Mouse (Mus musculus) pancreas, adult 10 weeks (tissue): ENCODE data around the gene Vmn2r19. TPM values are rescaled to one million over a fixed set of nuclear protein-coding genes. Genes with fewer than 3 reads are reported as not detected.

Experiments
- polyA plus RNA-seq: library from polyadenylated mRNA; stranded (reverse); fragments of 350-450 nt; fragmentation: Illumina TruSeq; extraction: RNeasy Lipid Tissue Mini Kit (QIAGEN cat#74804); gene quantifications from one replicate; pipeline ENCODE4 v1.2.3, GENCODE M21; 2015; ENCODE audit warnings: low read depth, low replicate concordance; ENCODE audit not compliant: insufficient read depth

Gene Vmn2r19
- not detected for polyA plus RNA-seq

GRCm38 (mm10) chr6:123308033-123308432 lies at the start of gene Vmn2r19:
Vmn2r19 (plus strand) TSS chr6:123308333.

DNA sequence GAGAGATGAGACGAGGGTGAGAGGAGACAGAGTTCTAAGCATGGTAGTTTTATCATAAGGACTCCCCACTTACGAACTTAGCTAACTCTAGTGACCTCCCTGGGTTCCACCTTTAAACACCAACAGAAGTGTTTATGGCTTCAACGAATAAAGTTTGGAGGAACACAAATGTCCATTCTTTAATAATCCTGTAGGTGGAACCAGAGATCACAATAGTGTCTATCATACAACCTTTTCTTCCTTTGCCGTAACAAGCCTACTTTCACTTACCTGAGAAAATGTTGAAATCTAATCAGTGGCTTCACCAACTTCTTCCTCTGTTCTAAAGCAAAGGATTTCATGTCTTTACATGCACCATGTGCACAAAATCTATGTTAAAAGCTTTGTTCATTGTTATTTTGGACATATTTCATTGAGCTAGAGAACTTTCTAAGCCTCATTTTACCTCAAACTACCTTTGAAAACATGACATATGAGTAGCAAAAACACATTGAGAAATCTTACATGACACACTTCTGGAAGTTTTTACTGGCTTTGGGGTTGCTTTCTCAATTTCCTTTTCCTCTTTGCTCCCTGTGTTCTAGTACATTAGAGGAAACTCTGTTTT lies 46.5 kb upstream of the Vmn2r19 start, which contains the start of gene Clec4d:
Gene Clec4d, plus strand, starts transcription at position 557 of the 607 bp plus-strand sequence.

DNA sequence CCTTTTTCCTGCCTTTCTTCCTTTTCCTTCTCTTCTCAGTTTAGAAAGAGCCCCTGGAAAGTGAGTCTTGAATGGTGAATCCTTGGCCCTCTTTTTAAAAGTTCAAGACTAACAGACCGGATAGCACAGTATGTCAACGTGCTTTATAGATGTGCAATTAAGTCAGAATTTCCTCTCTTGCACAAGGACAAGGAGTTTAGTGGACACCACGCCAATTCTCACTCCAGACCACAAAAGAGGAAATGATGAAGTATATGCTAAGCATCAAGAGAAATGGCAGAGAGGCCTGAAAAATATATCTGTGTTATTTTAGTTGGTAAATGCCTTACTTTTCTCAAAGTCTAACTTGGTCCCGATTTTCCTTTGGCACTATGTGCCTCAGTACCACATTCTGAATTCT lies 18.4 kb upstream of the Vmn2r19 start, which contains the start of gene Clec4e:
Gene Clec4e, minus strand, starts transcription at position 118 of the 400 bp plus-strand sequence.

Other genes starting within 250 kb of the Vmn2r19 start
- gene Clec4a2, start 201.9 kb upstream of the Vmn2r19 start, polyA plus RNA-seq, result 1.5 TPM
- not detected for gene Clec4b2, start 135.4 kb upstream of the Vmn2r19 start, polyA plus RNA-seq
- gene Clec4n, start 78.5 kb upstream of the Vmn2r19 start, polyA plus RNA-seq, result not detected
- gene Clec4d, start 46.2 kb upstream of the Vmn2r19 start, polyA plus RNA-seq, result not detected
- not detected for gene Clec4e, start 18.5 kb upstream of the Vmn2r19 start, polyA plus RNA-seq
- not detected for gene Vmn2r20, start 109.8 kb downstream of the Vmn2r19 start, polyA plus RNA-seq
- gene Vmn2r21, start 225.1 kb downstream of the Vmn2r19 start, polyA plus RNA-seq, result not detected